Mouse (Mus musculus) embryo, embryonic 11 days (tissue): ENCODE results near the gene Kdf1.

Source experiments
- DNase-seq: peaks from one replicate; pipeline ENCODE4 v3.0.0-alpha.2; 2015

The Kdf1 gene

DNA sequence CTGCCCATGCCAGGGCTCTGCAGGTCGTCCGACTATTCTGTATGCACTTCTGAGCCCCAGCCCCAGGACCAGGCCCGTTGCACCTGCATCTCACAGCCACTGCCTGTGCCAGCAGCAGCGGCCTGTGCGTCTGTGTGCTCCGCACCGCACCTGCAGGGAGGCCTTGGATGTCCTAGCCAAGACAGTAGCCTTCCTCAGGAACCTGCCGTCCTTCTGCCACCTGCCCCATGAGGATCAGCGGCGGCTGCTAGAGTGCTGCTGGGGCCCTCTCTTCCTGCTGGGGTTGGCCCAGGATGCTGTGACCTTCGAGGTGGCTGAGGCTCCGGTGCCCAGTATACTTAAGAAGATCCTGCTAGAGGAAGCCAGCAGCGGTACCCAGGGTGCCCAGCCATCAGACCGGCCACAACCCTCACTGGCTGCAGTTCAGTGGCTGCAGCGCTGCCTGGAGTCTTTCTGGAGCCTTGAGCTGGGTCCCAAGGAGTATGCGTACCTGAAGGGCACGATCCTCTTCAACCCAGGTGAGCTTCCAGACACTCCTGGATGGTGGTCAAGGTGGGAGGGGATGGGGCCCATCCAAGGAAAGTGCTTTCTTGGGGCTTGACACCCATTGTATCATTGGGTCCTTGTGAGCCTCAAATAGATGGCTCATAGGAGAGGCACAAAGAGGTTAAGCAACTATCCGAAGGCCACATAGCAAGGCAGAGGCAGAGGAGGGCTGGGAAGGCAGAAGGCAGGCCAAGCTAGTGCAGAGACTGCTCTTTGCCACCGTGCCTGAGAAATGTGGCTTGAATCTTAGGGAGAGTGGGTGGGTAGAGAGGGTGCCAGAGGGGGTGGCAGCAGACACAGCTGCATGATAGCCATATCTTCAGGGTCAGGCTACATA, 34.9 kb downstream of the Kdf1 start:
- no peak for DNase-seq

- peak; percentile 20 for DNase-seq
These were observed 38.4 kb downstream of the Kdf1 start for GRCm38 (mm10) chr4:133557041-133557717.

- no peak for DNase-seq
These were observed 41.1 kb downstream of the Kdf1 start for GRCm38 (mm10) chr4:133559846-133560245.

GRCm38 (mm10) chr4:133561622-133562021, 42.9 kb downstream of the Kdf1 start:
- DNase-seq: no peak

DNA sequence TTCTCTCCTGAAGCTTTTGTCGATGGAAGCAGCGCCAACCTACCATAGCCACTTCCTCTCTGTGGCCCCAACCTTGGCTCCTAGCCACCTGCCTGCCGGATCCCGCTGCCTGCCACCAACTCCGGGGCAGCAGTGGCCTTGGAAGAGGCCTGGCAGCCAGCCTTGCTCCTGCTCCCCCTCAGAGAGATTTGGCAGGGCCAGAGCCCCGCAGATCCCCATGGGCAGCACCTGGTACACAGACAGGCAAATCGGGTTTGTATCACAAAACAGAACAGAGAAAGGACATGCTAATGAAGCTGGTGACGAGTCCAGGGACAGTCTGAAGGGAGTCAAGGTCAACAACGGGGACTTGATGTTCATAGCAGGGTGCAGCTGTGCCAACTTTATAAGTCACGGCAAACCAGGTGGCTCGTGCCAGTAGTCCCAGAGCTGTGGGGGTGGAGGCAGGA, 44.4 kb downstream of the Kdf1 start:
- no peak for DNase-seq

DNA sequence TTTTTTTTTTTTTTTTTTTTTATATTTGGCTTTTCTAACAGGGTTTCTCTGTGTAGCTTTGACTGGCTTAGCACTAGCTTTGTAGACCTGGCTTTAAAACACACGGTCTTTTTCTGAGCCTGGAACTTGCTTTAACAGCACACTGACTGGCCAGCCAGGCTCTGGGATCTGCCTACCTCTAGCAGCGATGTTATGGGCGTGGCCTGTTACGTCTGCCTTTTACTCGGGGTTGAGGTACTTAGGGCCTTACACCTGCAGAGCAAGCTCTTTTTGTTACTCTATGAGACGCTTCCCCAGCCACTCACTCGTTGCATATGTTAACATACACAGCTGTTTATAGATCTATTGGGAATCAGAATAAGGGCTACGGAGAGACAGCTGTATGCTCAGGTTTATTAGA, 48.5 kb downstream of the Kdf1 start:
- DNase-seq: peak; percentile 5

DNA sequence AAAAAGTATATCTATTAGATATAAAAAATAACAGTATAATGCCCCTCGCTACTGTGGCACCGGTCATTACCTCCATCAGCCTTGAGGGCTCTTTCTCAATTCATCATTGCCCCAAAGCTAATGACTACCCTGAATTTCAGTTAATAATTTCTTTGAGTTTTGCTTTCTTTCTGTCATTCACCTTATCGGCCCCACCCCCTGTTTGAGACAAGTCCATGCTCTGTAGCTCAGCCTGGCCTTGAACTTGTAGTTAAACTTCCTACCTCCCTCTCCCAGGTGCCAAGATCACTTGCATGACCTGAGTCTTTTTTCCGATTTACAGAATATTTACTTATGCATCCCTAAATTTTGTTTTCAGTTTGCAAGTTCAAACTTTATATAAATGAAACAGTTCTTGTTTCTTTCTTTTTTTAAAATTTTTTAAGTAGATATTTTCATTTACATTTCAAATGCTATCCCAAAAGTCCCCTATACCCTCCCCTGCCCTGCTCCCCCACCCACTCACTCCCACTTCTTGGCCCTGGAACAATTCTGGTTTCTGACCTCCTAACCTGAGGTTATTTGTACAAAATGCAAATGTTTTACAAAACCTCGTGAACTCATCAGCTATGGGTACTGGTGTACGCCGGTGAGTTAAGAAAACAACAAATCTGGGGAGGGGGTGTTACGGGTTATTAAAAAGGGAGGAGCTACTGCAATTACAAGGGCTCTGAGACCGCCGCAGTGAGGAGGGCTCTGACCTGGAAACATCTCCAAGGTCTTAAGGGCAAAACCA, 50.7 kb downstream of the Kdf1 start:
- no peak for DNase-seq

- DNase-seq: no peak
These were observed 51.3 kb downstream of the Kdf1 start for GRCm38 (mm10) chr4:133570066-133570466.

DNA sequence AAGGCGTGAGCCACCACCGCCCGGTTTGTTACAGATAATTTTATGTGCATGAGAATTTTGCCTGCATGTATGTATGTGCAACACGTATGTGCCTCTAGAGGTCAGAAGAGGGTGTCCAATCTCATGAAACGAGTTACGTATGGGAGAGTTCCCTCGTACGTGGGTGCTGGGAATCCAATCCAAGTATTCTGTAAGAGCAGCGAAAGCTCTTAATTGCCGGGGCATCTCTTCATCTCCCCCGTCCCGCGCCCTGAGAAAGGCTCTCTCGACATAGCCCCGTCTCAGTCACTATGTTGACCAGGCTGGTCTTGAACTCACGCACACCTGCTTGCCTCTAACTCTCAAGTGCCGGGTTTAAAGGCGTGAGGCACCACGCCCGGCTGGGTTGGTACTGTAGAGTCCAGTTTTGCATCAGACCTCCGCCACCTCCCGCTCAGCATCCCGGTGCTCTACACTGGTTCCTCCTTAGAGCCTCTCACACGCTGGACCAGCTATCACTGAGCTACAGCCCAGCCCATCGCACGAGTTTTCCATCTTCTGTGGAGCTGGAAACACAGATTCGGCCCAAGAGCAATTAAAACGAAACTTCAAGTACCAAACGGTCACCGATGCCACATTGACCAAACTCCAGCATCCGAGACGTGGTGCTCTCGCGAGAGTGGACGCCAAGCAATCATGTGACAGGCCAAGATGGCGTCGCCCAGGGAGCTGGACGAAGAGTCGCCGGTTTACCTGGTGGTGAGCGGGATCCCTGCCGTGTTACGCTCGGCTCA, 55.5 kb downstream of the Kdf1 start, which contains the start of gene Gpatch3:
TSS of gene Gpatch3 (plus strand) at position 676 of the 773 bp plus-strand sequence.
- peak; percentile 97 for DNase-seq

DNA sequence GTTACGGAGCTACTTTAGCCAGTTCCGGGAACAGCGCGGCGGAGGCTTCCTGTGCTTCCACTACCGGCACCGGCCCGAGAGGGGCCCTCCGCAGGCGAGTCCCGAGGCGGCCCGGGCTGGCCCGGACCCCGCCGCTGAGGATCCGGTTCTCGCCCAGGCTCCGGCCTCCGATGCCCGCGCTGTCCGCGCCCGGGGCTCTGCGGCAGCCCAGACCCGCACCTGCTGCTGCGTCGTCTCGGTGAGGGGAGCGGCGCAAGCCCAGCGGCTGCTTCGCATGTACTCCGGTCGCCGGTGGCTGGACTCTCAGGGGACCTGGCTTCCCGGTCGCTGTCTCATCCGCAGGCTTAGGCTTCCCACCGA, 56.1 kb downstream of the Kdf1 start:
- DNase-seq: no peak

- no peak for DNase-seq
These were observed 59.2 kb downstream of the Kdf1 start for GRCm38 (mm10) chr4:133577983-133578382.
